Mouse (Mus musculus) limb, embryonic 13.5 days (tissue): ENCODE measurements around the gene Zfhx3. TPM values are rescaled to one million over a fixed set of nuclear protein-coding genes. Genes with fewer than 3 reads are reported as not detected.

Experiments
- ATAC-seq: fragments of 200-750 bp; cut with Nextera tagmentation; 2 replicates; pipeline ENCODE4 v1.8.0; 2017; ENCODE audit warnings: low read depth, moderate number of reproducible peaks, moderate TSS enrichment; ENCODE audit not compliant: low FRiP score
- H3K27ac ChIP-seq: fragments of 300-500 bp; sonication (generic); 2 replicates; pipeline ENCODE4 v1.5.1; 2015; ENCODE audit warnings: inconsistent platforms, mild to moderate bottlenecking, moderate library complexity
- H3K27me3 ChIP-seq: fragments of 300-500 bp; sonication (generic); 2 replicates; pipeline ENCODE4 v1.6.1; 2015; ENCODE audit warnings: mild to moderate bottlenecking, inconsistent platforms
- H3K36me3 ChIP-seq: fragments of 300-500 bp; sonication (generic); 2 replicates; pipeline ENCODE4 v1.6.1; 2015; ENCODE audit warnings: inconsistent platforms, mild to moderate bottlenecking, moderate library complexity
- H3K4me1 ChIP-seq: fragments of 300-500 bp; sonication (generic); 2 replicates; pipeline ENCODE4 v1.6.1; 2015; ENCODE audit warnings: inconsistent platforms
- H3K4me2 ChIP-seq: fragments of 300-500 bp; sonication (generic); replicated peaks from 2 replicates; pipeline ENCODE4 v1.6.1; 2015; ENCODE audit warnings: inconsistent platforms, mild to moderate bottlenecking, moderate library complexity
- H3K4me3 ChIP-seq: fragments of 300-500 bp; sonication (generic); 2 replicates; pipeline ENCODE4 v1.5.1; 2015; ENCODE audit warnings: moderate library complexity, mild to moderate bottlenecking, inconsistent platforms
- H3K9ac ChIP-seq: fragments of 300-500 bp; sonication (generic); 2 replicates; pipeline ENCODE4 v1.6.1; 2015; ENCODE audit warnings: mild to moderate bottlenecking, inconsistent platforms
- H3K9me3 ChIP-seq: fragments of 300-500 bp; sonication (generic); 2 replicates; pipeline ENCODE4 v1.6.1; 2016; ENCODE audit warnings: inconsistent platforms
- WGBS: fragments of 180-500 bp; shearing (Covaris S2); methylation state at CpG from one replicate; pipeline ENCODE4 v1.1.7; 2015; 5-methylcytosine and 5-hydroxymethylcytosine counted together
- polyA plus RNA-seq: library from polyadenylated mRNA; unstranded; fragments of >200 nt; fragmentation: Nextera tagmentation; extraction: Ambion mirVana; gene quantifications from 2 replicates; pipeline ENCODE4 v1.2.1, GENCODE M21; 2015

The Zfhx3 gene
- polyA plus RNA-seq, 1 experiment from 2014 or later = 44.1 TPM

DNA sequence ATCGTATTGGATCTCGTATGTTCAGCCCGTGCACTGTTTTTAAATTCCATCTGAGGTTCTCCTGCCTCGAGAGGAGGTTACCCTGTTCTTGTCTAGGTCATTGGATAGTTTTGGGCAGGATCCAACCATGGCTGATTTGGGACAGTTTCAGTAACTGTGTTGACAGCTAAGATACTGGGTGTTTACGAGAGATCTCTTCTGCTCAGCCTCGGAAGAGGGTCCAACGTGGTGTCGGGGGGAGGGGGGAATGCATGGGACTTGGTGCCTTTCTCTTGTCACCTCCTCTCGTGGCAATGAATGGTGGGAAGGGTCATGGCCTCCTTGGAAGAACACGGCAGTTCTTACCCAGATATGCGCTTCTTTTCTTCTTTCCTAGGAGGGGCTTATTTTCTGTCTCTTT lies 892.7 kb downstream of the Zfhx3 start:
- Histone ChIP-seq H3K4me2 (no peak overlapping the region), H3K4me3 (no peak overlapping the region), H3K27me3 (no peaks in the 10 kb centered on the region), H3K9me3 (no peaks in the 10 kb centered on the region), H3K9ac (no peak overlapping the region), H3K27ac (no peak overlapping the region), H3K4me1 (peaks cover 27% of the 10 kb centered on the region), H3K36me3 (peaks cover 14% of the 10 kb centered on the region; the same call in 1 of the 2 replicates)
- WGBS = 92% methylated on average over 11 of the region's 11 CpGs
- ATAC-seq = no peak

DNA sequence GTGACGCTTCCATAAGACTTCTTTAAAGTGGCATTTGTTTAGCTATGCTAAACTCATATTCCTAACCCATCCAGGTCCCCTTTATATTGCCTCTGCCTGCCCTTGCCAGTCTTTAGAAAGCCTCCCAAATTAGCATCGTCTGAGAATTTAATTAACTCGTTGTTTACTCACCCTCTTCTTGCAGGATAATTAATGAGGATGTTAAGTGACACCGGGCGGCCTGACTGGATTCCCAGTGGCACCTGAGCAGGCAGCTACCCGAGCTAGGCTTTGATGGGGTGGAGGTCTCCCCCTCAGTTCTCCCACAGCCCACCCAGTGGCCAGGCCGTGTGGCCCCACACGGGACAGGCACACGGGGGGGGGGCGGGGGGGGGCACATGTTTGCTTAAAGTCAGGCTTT lies 895.3 kb downstream of the Zfhx3 start:
- ATAC-seq = no peak
- WGBS = 12% methylated on average over 10 of the region's 10 CpGs
- no peak overlapping the region for H3K4me2 ChIP-seq

DNA sequence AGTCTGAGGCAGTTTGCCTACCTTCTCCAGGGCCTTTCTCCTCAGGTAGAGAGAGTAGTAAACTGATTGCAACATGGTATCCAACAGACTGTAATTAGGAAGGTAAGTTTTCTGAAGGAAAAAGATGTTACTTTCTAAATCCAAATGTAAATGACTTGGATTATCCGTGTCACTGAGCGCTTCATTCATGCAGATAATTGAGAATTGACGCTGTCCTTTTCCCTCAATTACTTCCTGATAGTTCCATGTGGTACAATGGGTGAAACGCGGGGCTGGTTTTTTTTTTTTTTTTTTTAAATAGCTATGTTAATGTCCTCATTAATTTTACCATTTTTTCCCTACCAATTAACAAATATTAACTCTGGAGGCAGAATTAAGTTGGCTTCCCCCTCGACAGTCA lies 896.3 kb downstream of the Zfhx3 start:
- ATAC-seq = no peak
- Histone ChIP-seq H3K4me3 (no peak overlapping the region), H3K27me3 (no peaks in the 10 kb centered on the region), H3K36me3 (peaks cover 18% of the 10 kb centered on the region; the same call in 1 of the 2 replicates), H3K27ac (no peak overlapping the region), H3K4me1 (peaks cover 19% of the 10 kb centered on the region), H3K4me2 (no peak overlapping the region), H3K9me3 (no peaks in the 10 kb centered on the region), H3K9ac (no peak overlapping the region)
- WGBS = 84% methylated on average over 6 of the region's 6 CpGs

More for the DNA sequence above, 895.3 kb downstream of the Zfhx3 start:
- Histone ChIP-seq H3K27ac (no peak overlapping the region), H3K9ac (no peak overlapping the region), H3K9me3 (no peaks in the 10 kb centered on the region), H3K4me3 (no peak overlapping the region), H3K27me3 (no peaks in the 10 kb centered on the region), H3K4me1 (peaks cover 19% of the 10 kb centered on the region), H3K36me3 (peaks cover 12% of the 10 kb centered on the region; the same call in 1 of the 2 replicates)

DNA sequence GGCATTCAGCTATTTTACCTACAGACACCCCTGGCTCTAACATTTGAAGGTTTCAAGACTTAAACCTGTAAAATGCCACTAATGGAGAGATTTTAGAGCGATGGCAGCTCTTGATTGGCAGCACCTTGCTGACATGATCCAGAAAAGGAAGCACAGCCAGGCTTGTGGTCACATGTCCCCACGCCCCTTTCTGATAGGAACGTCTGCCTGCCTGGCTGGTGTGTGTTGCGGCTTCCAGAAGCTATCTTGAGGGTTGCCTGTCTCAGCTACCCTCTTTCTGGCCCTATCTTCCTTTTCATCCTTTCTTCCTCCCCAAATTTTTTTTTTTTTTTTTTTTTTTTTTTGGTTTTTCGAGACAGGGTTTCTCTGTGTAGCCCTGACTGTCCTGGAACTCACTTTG lies 899.9 kb downstream of the Zfhx3 start:
- Histone ChIP-seq H3K36me3 (peaks cover 26% of the 10 kb centered on the region), H3K4me1 (peaks cover 25% of the 10 kb centered on the region), H3K9ac (no peak overlapping the region), H3K9me3 (no peaks in the 10 kb centered on the region), H3K4me3 (no peak overlapping the region), H3K27me3 (no peaks in the 10 kb centered on the region), H3K4me2 (no peak overlapping the region), H3K27ac (no peak overlapping the region)
- ATAC-seq = no peak
- 81% methylated on average over 5 of the region's 5 CpGs for WGBS

DNA sequence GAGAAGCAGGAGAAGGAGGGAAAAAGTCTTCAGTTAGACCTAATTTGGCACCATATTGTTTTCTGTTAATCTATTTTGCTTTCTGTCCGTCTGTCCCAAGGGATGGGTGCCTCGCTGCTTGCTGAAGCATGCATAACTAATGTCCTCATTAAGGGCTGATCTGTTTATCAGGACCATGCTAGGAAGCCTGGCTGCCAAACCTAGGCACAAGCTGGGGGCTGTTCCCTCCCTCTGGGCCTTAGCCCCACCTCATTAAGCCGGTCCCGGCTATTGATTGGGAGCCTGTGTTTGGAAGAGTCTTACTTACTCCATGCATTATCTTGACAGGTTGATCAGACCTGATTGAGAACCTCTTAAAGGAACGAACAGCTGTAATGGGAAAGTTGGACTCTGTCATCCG lies 903.7 kb downstream of the Zfhx3 start:
- Histone ChIP-seq H3K4me1 (peaks cover 17% of the 10 kb centered on the region), H3K27ac (no peak overlapping the region), H3K36me3 (peaks cover 31% of the 10 kb centered on the region), H3K9ac (no peak overlapping the region), H3K9me3 (no peaks in the 10 kb centered on the region), H3K27me3 (no peaks in the 10 kb centered on the region), H3K4me3 (no peak overlapping the region), H3K4me2 (no peak overlapping the region)
- no peak for ATAC-seq
- WGBS = 44% methylated on average over 6 of the region's 6 CpGs

DNA sequence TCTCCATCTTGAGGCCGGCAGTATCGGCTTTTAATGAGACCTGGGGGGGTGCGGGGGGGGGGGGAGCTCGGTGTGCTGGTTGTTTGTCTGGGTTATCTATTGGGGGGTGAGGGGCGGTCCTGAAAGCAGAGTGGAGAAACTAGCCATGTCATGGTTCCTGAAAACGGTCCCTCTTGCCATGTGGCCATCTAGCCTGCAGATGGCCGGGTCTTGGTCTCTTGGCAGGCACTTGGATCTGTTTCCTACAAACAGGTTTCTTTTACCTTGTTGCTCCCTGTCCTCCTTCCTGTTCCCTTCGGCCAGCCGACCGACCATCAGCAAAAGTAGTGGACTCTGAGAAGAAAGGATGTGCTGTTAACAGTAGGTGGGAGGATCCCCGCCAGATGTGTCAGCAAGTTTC lies 904.4 kb downstream of the Zfhx3 start:
- Histone ChIP-seq H3K27me3 (no peaks in the 10 kb centered on the region), H3K27ac (no peak overlapping the region), H3K4me3 (no peak overlapping the region), H3K36me3 (peaks cover 35% of the 10 kb centered on the region), H3K4me1 (peaks cover 17% of the 10 kb centered on the region), H3K9me3 (no peaks in the 10 kb centered on the region), H3K9ac (no peak overlapping the region), H3K4me2 (no peak overlapping the region)
- 54% methylated on average over 11 of the region's 11 CpGs for WGBS
- ATAC-seq = no peak

DNA sequence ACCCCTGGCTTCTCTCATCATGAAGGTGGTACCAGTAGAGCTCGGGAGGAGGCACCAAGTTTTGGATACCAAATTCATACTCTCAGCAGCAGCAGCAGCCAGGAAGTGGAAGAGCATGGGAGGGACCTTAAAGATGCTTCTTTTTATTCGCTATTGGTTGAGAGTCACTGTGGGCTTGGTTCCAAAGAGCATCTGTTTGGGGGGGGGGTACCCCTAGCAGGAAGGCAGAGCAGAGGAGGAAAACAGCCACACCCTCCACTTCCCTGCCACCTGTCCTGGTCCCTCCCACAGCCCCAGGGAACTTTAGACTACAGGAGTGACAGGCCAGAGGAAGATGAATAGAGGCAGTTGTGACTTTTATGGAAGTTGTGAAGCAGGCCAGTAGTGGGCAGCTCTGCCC lies 904.9 kb downstream of the Zfhx3 start:
- Histone ChIP-seq H3K9me3 (no peaks in the 10 kb centered on the region), H3K4me1 (peaks cover 17% of the 10 kb centered on the region), H3K4me2 (no peak overlapping the region), H3K27me3 (no peaks in the 10 kb centered on the region), H3K4me3 (no peak overlapping the region), H3K27ac (no peak overlapping the region), H3K36me3 (peaks cover 36% of the 10 kb centered on the region), H3K9ac (no peak overlapping the region)
- ATAC-seq = 0 out of 2 replicates have a peak, but pooled peaks have one; percentile 16
- 60% methylated on average over 2 of the region's 2 CpGs for WGBS

DNA sequence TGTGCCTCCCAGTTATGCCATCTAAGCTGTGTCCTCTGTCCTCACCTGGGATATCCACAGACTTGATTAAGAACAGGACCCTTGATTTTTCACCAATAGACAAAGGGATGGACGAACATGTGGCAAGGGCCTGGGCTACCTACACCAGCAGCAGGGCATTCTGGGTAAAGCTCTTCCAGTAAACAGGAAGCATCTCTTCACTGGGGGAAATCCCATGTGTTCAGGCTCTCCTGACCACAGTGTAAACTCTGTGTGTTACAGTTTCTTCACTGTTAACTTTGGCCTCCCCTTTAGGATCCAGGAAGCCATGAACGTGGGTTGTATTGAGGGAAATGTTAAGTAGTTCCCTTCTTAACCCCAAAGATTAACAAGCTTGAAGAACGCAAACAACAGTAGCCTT lies 906.0 kb downstream of the Zfhx3 start:
- Histone ChIP-seq H3K27ac (no peak overlapping the region), H3K9me3 (no peaks in the 10 kb centered on the region), H3K4me2 (no peak overlapping the region), H3K4me1 (peaks cover 23% of the 10 kb centered on the region), H3K27me3 (no peaks in the 10 kb centered on the region), H3K9ac (no peak overlapping the region), H3K36me3 (peaks cover 32% of the 10 kb centered on the region), H3K4me3 (no peak overlapping the region)
- 77% methylated on average over 3 of the region's 3 CpGs for WGBS
- ATAC-seq = no peak

DNA sequence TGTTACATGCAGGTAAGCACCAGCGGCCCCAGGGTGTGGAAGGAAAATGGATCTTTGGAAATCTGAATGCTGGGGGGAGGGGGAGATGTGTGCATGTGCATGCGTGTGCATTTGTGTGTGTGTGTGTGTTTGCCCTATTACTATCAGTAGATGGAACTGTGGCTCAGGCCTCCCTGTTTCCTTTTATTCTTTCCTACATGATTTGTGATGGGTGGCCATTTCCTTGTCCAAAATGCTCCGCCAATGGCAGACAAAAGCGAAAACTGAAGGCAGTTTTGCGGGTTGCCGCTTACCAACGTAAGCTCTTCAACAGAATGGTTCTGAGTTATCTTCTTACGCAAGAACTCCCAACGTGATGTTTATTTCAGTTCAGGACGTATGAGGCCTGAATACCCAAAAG lies 910.6 kb downstream of the Zfhx3 start:
- no peak for ATAC-seq
- Histone ChIP-seq H3K4me3 (no peak overlapping the region), H3K36me3 (peaks cover 27% of the 10 kb centered on the region), H3K27me3 (no peaks in the 10 kb centered on the region), H3K27ac (no peak overlapping the region), H3K4me2 (no peak overlapping the region), H3K4me1 (peaks cover 13% of the 10 kb centered on the region; the same call in 1 of the 2 replicates), H3K9me3 (no peaks in the 10 kb centered on the region), H3K9ac (no peak overlapping the region)
- 88% methylated on average over 10 of the region's 10 CpGs for WGBS

DNA sequence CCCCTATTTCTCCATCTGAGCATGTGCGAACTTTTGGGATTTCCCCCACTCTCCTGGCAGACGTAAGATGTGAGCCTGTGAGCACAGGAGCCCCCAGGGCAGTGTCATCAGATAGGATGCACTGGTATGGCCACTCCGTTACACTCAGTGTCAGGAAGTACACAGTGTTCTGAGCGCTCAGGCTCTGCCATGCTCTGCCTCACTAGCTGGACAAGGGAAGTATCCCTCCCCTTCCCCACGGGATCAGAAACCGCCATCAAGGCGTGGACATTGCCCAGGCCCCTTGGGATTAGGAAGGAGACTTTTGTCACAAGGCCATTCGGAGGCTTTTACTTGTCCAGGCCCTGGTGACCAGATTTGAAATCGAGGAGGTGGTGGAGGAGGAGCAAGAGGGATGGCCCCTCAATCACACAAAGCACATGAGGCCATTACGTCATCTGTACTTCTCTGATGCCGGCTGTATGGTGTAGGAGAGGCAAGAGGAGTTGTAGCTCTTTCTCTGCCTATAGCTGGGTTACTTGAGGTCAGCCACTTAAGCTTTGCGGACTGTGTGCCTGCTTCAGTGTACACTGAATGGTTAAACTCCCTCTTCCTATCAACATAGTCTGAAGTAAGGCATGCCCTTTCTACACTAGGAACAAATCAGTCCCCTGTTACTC lies 912.1 kb downstream of the Zfhx3 start:
- peaks cover 13% of the 10 kb centered on the region; the same call in 1 of the 2 replicates for H3K4me1 ChIP-seq
- no peaks in the 10 kb centered on the region for H3K27me3 ChIP-seq
- WGBS = 71% methylated on average over 12 of the region's 12 CpGs
- H3K9ac ChIP-seq = no peak overlapping the region
- H3K4me3 ChIP-seq = no peak overlapping the region
- no peak overlapping the region for H3K4me2 ChIP-seq
- ATAC-seq = no peak
- H3K9me3 ChIP-seq = no peaks in the 10 kb centered on the region
- H3K36me3 ChIP-seq = peaks cover 41% of the 10 kb centered on the region
- no peak overlapping the region; the same call in 1 of the 2 replicates for H3K27ac ChIP-seq

DNA sequence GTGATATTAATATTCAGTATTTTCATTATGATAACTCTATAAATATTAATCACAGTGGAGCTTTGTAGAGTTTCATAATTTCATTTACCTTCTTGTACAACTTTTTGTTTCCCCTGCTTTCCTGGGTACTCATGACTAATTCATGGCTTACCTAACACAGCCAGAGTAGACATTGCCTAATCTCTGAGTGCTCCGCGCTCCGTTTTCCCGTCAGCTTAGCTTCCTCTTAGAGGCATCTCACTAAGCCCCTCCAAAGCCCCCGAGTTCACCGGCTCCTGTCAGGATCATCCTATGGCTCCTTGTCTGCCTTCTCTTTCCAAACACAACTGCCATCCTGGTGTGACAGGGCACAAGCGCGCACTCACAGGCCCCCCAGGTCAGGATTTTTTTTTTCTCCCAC lies 916.6 kb downstream of the Zfhx3 start:
- Histone ChIP-seq H3K4me2 (no peak overlapping the region), H3K9me3 (no peaks in the 10 kb centered on the region), H3K27me3 (no peaks in the 10 kb centered on the region), H3K27ac (no peak overlapping the region), H3K4me3 (no peak overlapping the region), H3K36me3 (peaks cover 62% of the 10 kb centered on the region), H3K4me1 (peaks cover 23% of the 10 kb centered on the region; the same call in 1 of the 2 replicates), H3K9ac (no peak overlapping the region)
- ATAC-seq = no peak
- WGBS = 87% methylated on average over 8 of the region's 8 CpGs

DNA sequence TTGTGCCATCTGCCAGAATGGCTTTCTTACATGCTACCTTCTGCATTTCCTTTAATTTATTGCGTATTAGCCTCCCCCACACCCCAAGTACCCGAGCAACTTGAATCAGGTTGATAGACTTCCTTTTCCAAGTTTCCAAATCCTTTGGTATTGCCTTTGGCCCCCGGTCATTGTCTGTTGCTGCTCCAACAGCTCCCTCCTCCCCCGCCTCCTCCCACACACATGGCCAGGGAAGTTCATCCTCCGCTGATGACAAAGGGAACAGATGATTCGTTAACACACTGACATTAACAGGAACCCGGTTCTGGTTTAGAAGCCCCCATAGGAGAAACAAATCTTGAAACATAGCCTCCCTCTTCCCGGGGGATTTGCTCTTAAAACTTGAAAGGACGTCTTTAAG lies 917.5 kb downstream of the Zfhx3 start:
- no peak for ATAC-seq
- Histone ChIP-seq H3K4me3 (no peak overlapping the region), H3K27me3 (no peaks in the 10 kb centered on the region)

DNA sequence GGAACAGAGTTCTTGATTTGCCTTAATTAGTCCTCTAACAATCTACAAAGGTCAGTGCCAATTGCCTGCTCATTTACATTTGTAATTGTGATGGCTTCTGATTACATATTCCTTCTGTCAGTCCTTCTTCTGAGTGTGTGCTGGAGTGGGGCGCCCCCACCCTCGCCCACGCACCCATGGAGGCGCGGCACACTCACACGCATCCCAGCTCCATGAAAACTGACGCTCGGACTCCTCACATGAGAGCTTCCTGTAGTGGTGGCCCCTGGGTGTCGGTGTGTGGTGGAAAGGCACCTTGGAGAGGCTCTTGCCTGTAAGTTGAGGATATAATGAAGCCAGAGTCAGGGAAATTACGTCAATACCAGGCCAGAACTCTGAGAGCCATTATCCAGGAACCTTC lies 921.0 kb downstream of the Zfhx3 start:
- peaks cover 47% of the 10 kb centered on the region for H3K36me3 ChIP-seq
- no peak overlapping the region for H3K9ac ChIP-seq
- no peaks in the 10 kb centered on the region for H3K27me3 ChIP-seq
- H3K4me3 ChIP-seq = no peak overlapping the region
- ATAC-seq = no peak
- peaks cover 44% of the 10 kb centered on the region for H3K4me1 ChIP-seq
- no peak overlapping the region for H3K4me2 ChIP-seq
- no peaks in the 10 kb centered on the region for H3K9me3 ChIP-seq
- 84% methylated on average over 10 of the region's 10 CpGs for WGBS
- no peak overlapping the region for H3K27ac ChIP-seq

More for the DNA sequence above, 917.5 kb downstream of the Zfhx3 start:
- H3K9ac ChIP-seq = no peak overlapping the region
- WGBS = 57% methylated on average over 9 of the region's 9 CpGs
- H3K4me2 ChIP-seq = no peak overlapping the region
- peaks cover 20% of the 10 kb centered on the region for H3K4me1 ChIP-seq
- H3K36me3 ChIP-seq = peaks cover 62% of the 10 kb centered on the region
- H3K27ac ChIP-seq = no peak overlapping the region
- no peaks in the 10 kb centered on the region for H3K9me3 ChIP-seq
